Comparison of ENCODE assay signal across 8 mouse cellular contexts in genomic region chr11:97546804-97547411, GRCm38 (mm10). TPM values are rescaled to one million over a fixed set of nuclear protein-coding genes. Genes with fewer than 3 reads are reported as not detected.
DNase-seq lines count a peak whose midpoint lies in the region; ATAC-seq and TF ChIP-seq lines count a peak whose summit lies in the region.

No protein-coding gene starts in this region.

- H3K36me3 ChIP-seq in heart, adult 2 months (ENCODE audit: control insufficient read depth, insufficient read depth, low read length), result no peaks in the 10 kb centered on the region
- H3K36me3 ChIP-seq in forebrain, postnatal 0 days (ENCODE audit: insufficient read depth), result peaks cover 21% of the 10 kb centered on the region

- WGBS in heart, adult 2 months, result 2% methylated on average over 47 of the region's 73 CpGs
- WGBS in forebrain, postnatal 0 days, result 2% methylated on average over 55 of the region's 73 CpGs

- no peaks in the 10 kb centered on the region for H3K79me2 ChIP-seq in heart, adult 2 months (replicated peaks; ENCODE audit: control insufficient read depth, insufficient read depth, low read length)

- intact Hi-C loops in heart, adult 2 months (cut with DNase I), result no loop called here

- H3K4me1 ChIP-seq in heart, adult 2 months (ENCODE audit: control insufficient read depth, insufficient read depth, low read length), result no peaks in the 10 kb centered on the region
- peaks cover 5% of the 10 kb centered on the region; the same call in 1 of the 2 replicates for H3K4me1 ChIP-seq in forebrain, postnatal 0 days (ENCODE audit: insufficient read depth)

- no peaks in the 10 kb centered on the region for H3K9me3 ChIP-seq in forebrain, postnatal 0 days (ENCODE audit: low read length)

- no peak for TF ChIP-seq CTCF in heart, adult 2 months (IDR thresholded peaks at IDR 0.05)
- TF ChIP-seq CTCF in forebrain, postnatal 0 days (IDR thresholded peaks at IDR 0.05; ENCODE audit: low read depth), result no peak

- H3K27ac ChIP-seq in heart, adult 2 months, result no peak overlapping the region
- H3K27ac ChIP-seq in forebrain, postnatal 0 days (ENCODE audit: low read depth, low read length), result no peak overlapping the region

- no peak for TF ChIP-seq EP300 in heart, adult 2 months (IDR thresholded peaks at IDR 0.05; ENCODE audit: insufficient read depth, low read depth, low read length)

- H3K4me2 ChIP-seq in forebrain, postnatal 0 days (ENCODE audit: low read depth), result peak overlapping the region; percentile 95

- no peak for TF ChIP-seq POLR2A in heart, adult 2 months (IDR thresholded peaks at IDR 0.05; ENCODE audit: insufficient read depth, low read depth, low read length)

- peak overlapping the region; percentile 36; the same call in 1 of the 2 replicates for H3K4me3 ChIP-seq in heart, adult 2 months
- H3K4me3 ChIP-seq in forebrain, postnatal 0 days (ENCODE audit: low read depth, low read length), result peak overlapping the region; percentile 53

- H3K27me3 ChIP-seq in heart, adult 2 months (ENCODE audit: control insufficient read depth, insufficient read depth, low read length), result peaks cover 26% of the 10 kb centered on the region
- H3K27me3 ChIP-seq in forebrain, postnatal 0 days (ENCODE audit: insufficient read depth, low read length), result peaks cover 6% of the 10 kb centered on the region; the same call in 1 of the 2 replicates

- no peak for DNase-seq in heart, adult 2 months
- no peak for DNase-seq in heart, adult 9 months (ENCODE audit: low spot score in 2 of 2)
- DNase-seq in brain, adult 2 months (ENCODE audit: low read depth, low spot score), result peak; percentile 79
- peak; percentile 66 for DNase-seq in forebrain, postnatal 0 days
- peak; percentile 67 to 75 for DNase-seq in kidney, adult 8-10 months
- peak; percentile 34 for DNase-seq in lung, postnatal 10 days
- DNase-seq in testis, postnatal 10 days (ENCODE audit: low spot score), result peak; percentile 69
- no peak for DNase-seq in c-Kit-positive CD71-positive TER-119-positive erythroid progenitor cells, embryonic 14.5 days (ENCODE audit: low spot score)

- peak overlapping the region; percentile 27; the same call in 1 of the 2 replicates for H3K9ac ChIP-seq in heart, adult 2 months (ENCODE audit: low read depth, low read length)
- peak overlapping the region; percentile 61 for H3K9ac ChIP-seq in forebrain, postnatal 0 days

- peak; percentile 82 for ATAC-seq in forebrain, postnatal 0 days

RNA-seq across cellular contexts. Expression of gene Srcin1, which starts 29.1 kb away (rescaled TPM):
- under 1 TPM; 0.13 to 0.36 TPM for total RNA-seq in heart, adult 2 months (2021)
- polyA plus RNA-seq in heart, adult 2 months (2012; rRNA removed), result 0.26 and 0.31 TPM in 2 replicates
- total RNA-seq in forebrain, postnatal 0 days (2014; rRNA removed), result 50.1 and 70.7 TPM in 2 replicates
- 8.9 and 12.0 TPM in 2 replicates for polyA plus RNA-seq in forebrain, postnatal 0 days (2015; fragmentation: Nextera tagmentation; extraction: Ambion mirVana)

RNA-seq across cellular contexts. Expression of gene 4933428G20Rik, which starts 46.8 kb away (rescaled TPM):
- total RNA-seq in heart, adult 2 months (2021), result not detected
- polyA plus RNA-seq in heart, adult 2 months (2012; rRNA removed), result not detected in 2 replicates
- total RNA-seq in forebrain, postnatal 0 days (2014; rRNA removed), result 0.38 TPM in 1 of 2 replicates, not detected in the other
- polyA plus RNA-seq in forebrain, postnatal 0 days (2015; fragmentation: Nextera tagmentation; extraction: Ambion mirVana), result 0.25 TPM in 1 of 2 replicates, not detected in the other

Comparison
In these comparisons a context has a peak if more than half of its experiments do, and no peak if none do; other contexts are left out.
1. DNase-seq: peak in brain, adult 2 months (single experiment), forebrain, postnatal 0 days (single experiment), kidney, adult 8-10 months (2 of 2), lung, postnatal 10 days (single experiment) and testis, postnatal 10 days (single experiment); none in heart, adult 2 months (0 of 2), heart, adult 9 months (0 of 2) and c-Kit-positive CD71-positive TER-119-positive erythroid progenitor cells, embryonic 14.5 days (single experiment).
2. RNA of gene Srcin1, which starts 29.1 kb away (total RNA-seq): 50.1 to 70.7 TPM in forebrain, postnatal 0 days; 0.13 to 0.36 TPM in heart, adult 2 months; every median in the first group is over 10 times any median in the second.